Mouse (Mus musculus): ENCODE measurements around the gene Acap1. TPM values are rescaled to one million over a fixed set of nuclear protein-coding genes. Genes with fewer than 3 reads are reported as not detected.

The Acap1 gene
- polyA plus RNA-seq, 1 experiment from 2014 or later = 0.75 TPM

DNA sequence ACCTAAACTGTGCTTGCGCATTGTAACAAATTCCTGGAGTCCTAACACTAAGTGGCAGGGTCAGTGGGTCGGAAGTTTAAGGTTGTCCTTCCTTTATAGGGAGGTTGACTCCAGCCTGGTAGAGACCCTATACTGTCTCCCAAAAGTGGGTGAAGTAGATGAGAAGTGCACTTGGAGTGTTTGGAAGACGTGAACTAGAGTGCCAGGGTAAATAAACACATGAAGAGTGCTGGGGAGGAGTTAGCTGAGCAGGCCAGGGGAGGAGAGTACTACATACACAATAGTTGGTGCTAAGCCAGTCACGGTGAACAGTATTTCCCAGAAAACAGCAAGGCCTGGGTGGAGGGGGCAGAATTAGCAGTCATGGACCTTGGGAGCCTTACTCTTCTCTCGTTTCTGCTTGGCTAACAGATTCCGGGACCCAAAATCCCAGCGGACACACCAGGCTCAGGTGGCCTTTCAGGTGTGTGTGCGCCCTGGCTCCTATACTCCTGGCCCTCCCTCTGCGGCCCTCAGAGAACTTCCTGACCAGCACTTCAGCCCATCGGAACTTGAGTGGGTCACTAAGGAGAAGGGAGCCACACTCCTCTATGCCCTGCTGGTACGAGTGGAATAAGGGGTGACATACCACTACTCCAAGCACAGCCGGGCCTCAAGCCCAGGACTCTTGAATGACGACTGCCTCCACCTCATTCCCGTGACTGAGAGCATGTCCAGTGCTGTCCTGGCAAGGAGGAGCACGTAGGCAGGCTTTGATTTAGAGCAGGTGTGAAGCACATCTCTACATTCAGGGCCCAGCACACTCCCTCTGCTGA is 17.6 kb upstream of the Acap1 start:
- H3K9me3 ChIP-seq (ENCODE audit: control insufficient read depth, low read length) = no peaks in the 10 kb centered on the region
- 79% methylated on average over 15 of the region's 15 CpGs for WGBS
- DNase-seq (ENCODE audit: low spot score) (no peak), ATAC-seq (replicated peaks; ENCODE audit: low FRiP score) (0 out of 2 replicates have a peak, but pooled peaks have one; percentile 11)
- no peaks in the 10 kb centered on the region for H3K27me3 ChIP-seq (ENCODE audit: control insufficient read depth, insufficient read depth, low read length)
- H3K9ac ChIP-seq (ENCODE audit: low read length) = peak overlapping the region; percentile 89
- peak overlapping the region; percentile 99 for H3K4me2 ChIP-seq (ENCODE audit: low read depth, low read length, severe bottlenecking)
- peaks cover 18% of the 10 kb centered on the region for H3K4me1 ChIP-seq (replicated peaks; ENCODE audit: control insufficient read depth, insufficient read depth, low read length)
- no peak overlapping the region for H3K27ac ChIP-seq (ENCODE audit: low read depth, low read length)
- peak overlapping the region; percentile 91 for H3K4me3 ChIP-seq (ENCODE audit: low read depth, low read length)
- peaks cover 42% of the 10 kb centered on the region for H3K36me3 ChIP-seq (ENCODE audit: control insufficient read depth, insufficient read depth, low read length)

- H3K36me3 ChIP-seq (ENCODE audit: control insufficient read depth, insufficient read depth, low read length) = peaks cover 42% of the 10 kb centered on the region
- H3K4me3 ChIP-seq (ENCODE audit: low read depth, low read length) = no peak overlapping the region
- no peak overlapping the region for H3K9ac ChIP-seq (ENCODE audit: low read length)
- no peak for DNase-seq (ENCODE audit: low spot score)
- no peaks in the 10 kb centered on the region for H3K27me3 ChIP-seq (ENCODE audit: control insufficient read depth, insufficient read depth, low read length)
- 86% methylated on average over 6 of the region's 6 CpGs for WGBS
- no peak for ATAC-seq (replicated peaks; ENCODE audit: low FRiP score)
- H3K4me2 ChIP-seq (ENCODE audit: low read depth, low read length, severe bottlenecking) = no peak overlapping the region
- H3K9me3 ChIP-seq (ENCODE audit: control insufficient read depth, low read length) = no peaks in the 10 kb centered on the region
- H3K27ac ChIP-seq (ENCODE audit: low read depth, low read length) = no peak overlapping the region
- peaks cover 18% of the 10 kb centered on the region for H3K4me1 ChIP-seq (replicated peaks; ENCODE audit: control insufficient read depth, insufficient read depth, low read length)
Measured at GRCm38 (mm10) chr11:69911701-69912100, 16.4 kb upstream of the Acap1 start.

DNA sequence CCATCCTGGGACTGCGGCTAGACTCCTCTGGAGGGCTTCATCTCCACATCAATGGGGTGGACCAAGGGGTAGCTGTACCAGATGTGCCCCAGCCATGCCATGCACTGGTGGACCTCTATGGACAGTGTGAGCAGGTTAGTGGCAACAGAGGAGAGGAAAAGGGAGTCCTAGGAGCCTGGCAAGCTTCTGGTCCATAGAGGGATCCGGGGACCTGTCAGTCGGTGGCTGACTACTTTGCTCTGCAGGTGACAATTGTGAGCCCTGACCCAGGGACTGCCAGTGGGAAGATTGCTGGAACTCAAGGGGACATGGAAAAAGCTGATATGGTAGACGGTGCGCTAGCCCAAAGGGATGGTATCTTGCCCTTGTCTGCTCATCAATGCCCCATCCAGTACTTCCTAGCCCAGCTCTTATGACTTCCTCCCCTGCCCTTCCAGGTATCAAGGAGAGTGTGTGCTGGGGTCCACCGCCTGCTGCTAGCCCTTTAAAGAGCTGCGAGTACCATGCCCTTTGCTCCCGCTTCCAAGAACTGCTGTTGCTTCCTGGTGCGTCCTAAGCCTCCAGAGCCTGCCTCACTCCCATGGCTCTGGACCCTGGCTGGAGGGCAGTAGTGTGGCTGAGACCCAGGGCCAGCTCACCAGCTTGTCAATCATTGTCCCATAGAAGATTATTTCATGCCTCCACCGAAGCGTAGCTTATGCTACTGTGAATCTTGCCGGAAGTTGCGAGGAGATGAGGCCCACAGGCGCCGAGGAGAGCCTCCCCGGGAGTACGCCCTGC is 15.6 kb upstream of the Acap1 start:
- no peak overlapping the region for H3K27ac ChIP-seq (ENCODE audit: low read depth, low read length)
- 91% methylated on average over 17 of the region's 17 CpGs for WGBS
- H3K27me3 ChIP-seq (ENCODE audit: control insufficient read depth, insufficient read depth, low read length) = no peaks in the 10 kb centered on the region
- H3K4me2 ChIP-seq (ENCODE audit: low read depth, low read length, severe bottlenecking) = no peak overlapping the region
- ATAC-seq (replicated peaks; ENCODE audit: low FRiP score) (no peak), DNase-seq (ENCODE audit: low spot score) (no peak)
- H3K9ac ChIP-seq (ENCODE audit: low read length) = no peak overlapping the region
- peaks cover 42% of the 10 kb centered on the region for H3K36me3 ChIP-seq (ENCODE audit: control insufficient read depth, insufficient read depth, low read length)
- peaks cover 15% of the 10 kb centered on the region for H3K4me1 ChIP-seq (replicated peaks; ENCODE audit: control insufficient read depth, insufficient read depth, low read length)
- no peak overlapping the region; the same call in 1 of the 2 replicates for H3K4me3 ChIP-seq (ENCODE audit: low read depth, low read length)
- H3K9me3 ChIP-seq (ENCODE audit: control insufficient read depth, low read length) = no peaks in the 10 kb centered on the region

- no peak overlapping the region for H3K9ac ChIP-seq (ENCODE audit: low read length)
Measured at GRCm38 (mm10) chr11:69910177-69910576, 14.8 kb upstream of the Acap1 start.

DNA sequence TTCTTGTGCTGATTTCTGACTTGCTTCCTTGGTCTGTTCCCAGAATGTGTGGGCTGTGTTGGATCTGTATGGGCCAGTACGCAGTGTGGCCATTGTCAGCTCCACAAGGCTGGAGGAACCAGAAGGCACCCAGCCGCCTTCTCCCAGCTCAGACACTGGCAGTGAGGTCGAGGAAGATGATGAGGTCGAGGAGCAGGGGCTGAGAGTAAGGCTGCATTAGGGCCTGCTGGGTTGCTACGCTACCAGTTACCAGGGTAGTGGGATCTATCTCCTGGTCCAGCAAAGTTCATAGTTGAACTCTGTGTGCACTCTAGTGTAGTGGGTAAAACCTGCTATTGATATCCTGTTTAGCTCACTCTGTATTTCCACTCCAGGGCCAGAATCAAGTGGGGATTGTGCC is 13.8 kb upstream of the Acap1 start:
- WGBS = 92% methylated on average over 5 of the region's 5 CpGs
- DNase-seq (ENCODE audit: low spot score) (no peak), ATAC-seq (replicated peaks; ENCODE audit: low FRiP score) (no peak)
- Histone ChIP-seq H3K4me1 (replicated peaks; ENCODE audit: control insufficient read depth, insufficient read depth, low read length) (peaks cover 3% of the 10 kb centered on the region; the same call in 1 of the 2 replicates), H3K9me3 (ENCODE audit: control insufficient read depth, low read length) (no peaks in the 10 kb centered on the region), H3K36me3 (ENCODE audit: control insufficient read depth, insufficient read depth, low read length) (peaks cover 42% of the 10 kb centered on the region), H3K9ac (ENCODE audit: low read length) (no peak overlapping the region), H3K4me3 (ENCODE audit: low read depth, low read length) (no peak overlapping the region), H3K4me2 (ENCODE audit: low read depth, low read length, severe bottlenecking) (no peak overlapping the region), H3K27ac (ENCODE audit: low read depth, low read length) (no peak overlapping the region), H3K27me3 (ENCODE audit: control insufficient read depth, insufficient read depth, low read length) (no peaks in the 10 kb centered on the region)

More at GRCm38 (mm10) chr11:69910177-69910576, 14.8 kb upstream of the Acap1 start:
- Histone ChIP-seq H3K27ac (ENCODE audit: low read depth, low read length) (no peak overlapping the region), H3K4me1 (replicated peaks; ENCODE audit: control insufficient read depth, insufficient read depth, low read length) (peaks cover 11% of the 10 kb centered on the region), H3K9me3 (ENCODE audit: control insufficient read depth, low read length) (no peaks in the 10 kb centered on the region), H3K36me3 (ENCODE audit: control insufficient read depth, insufficient read depth, low read length) (peaks cover 42% of the 10 kb centered on the region), H3K27me3 (ENCODE audit: control insufficient read depth, insufficient read depth, low read length) (no peaks in the 10 kb centered on the region), H3K4me3 (ENCODE audit: low read depth, low read length) (no peak overlapping the region), H3K4me2 (ENCODE audit: low read depth, low read length, severe bottlenecking) (no peak overlapping the region)
- DNase-seq (ENCODE audit: low spot score) (no peak), ATAC-seq (replicated peaks; ENCODE audit: low FRiP score) (no peak)
- WGBS = 95% methylated on average over 8 of the region's 8 CpGs

GRCm38 (mm10) chr11:69908645-69909044 is 13.3 kb upstream of the Acap1 start:
- WGBS = 97% methylated on average over 11 of the region's 11 CpGs
- peaks cover 42% of the 10 kb centered on the region for H3K36me3 ChIP-seq (ENCODE audit: control insufficient read depth, insufficient read depth, low read length)
- H3K27ac ChIP-seq (ENCODE audit: low read depth, low read length) = no peak overlapping the region
- no peaks in the 10 kb centered on the region for H3K9me3 ChIP-seq (ENCODE audit: control insufficient read depth, low read length)
- ATAC-seq (replicated peaks; ENCODE audit: low FRiP score) (no peak), DNase-seq (ENCODE audit: low spot score) (no peak)
- H3K9ac ChIP-seq (ENCODE audit: low read length) = no peak overlapping the region
- H3K4me2 ChIP-seq (ENCODE audit: low read depth, low read length, severe bottlenecking) = no peak overlapping the region
- H3K4me1 ChIP-seq (replicated peaks; ENCODE audit: control insufficient read depth, insufficient read depth, low read length) = peaks cover 3% of the 10 kb centered on the region; the same call in 1 of the 2 replicates
- no peaks in the 10 kb centered on the region for H3K27me3 ChIP-seq (ENCODE audit: control insufficient read depth, insufficient read depth, low read length)
- H3K4me3 ChIP-seq (ENCODE audit: low read depth, low read length) = no peak overlapping the region

- peaks cover 27% of the 10 kb centered on the region; the same call in 1 of the 2 replicates for H3K36me3 ChIP-seq (ENCODE audit: control insufficient read depth, insufficient read depth, low read length)
Measured at GRCm38 (mm10) chr11:69904311-69904710, 9.0 kb upstream of the Acap1 start.

GRCm38 (mm10) chr11:69902972-69903371 is 7.6 kb upstream of the Acap1 start:
- Histone ChIP-seq H3K9ac (ENCODE audit: low read length) (no peak overlapping the region), H3K4me2 (ENCODE audit: low read depth, low read length, severe bottlenecking) (peak overlapping the region; percentile 93), H3K27ac (ENCODE audit: low read depth, low read length) (no peak overlapping the region), H3K36me3 (ENCODE audit: control insufficient read depth, insufficient read depth, low read length) (peaks cover 15% of the 10 kb centered on the region; the same call in 1 of the 2 replicates), H3K27me3 (ENCODE audit: control insufficient read depth, insufficient read depth, low read length) (no peaks in the 10 kb centered on the region), H3K4me3 (ENCODE audit: low read depth, low read length) (peak overlapping the region; percentile 96), H3K9me3 (ENCODE audit: control insufficient read depth, low read length) (no peaks in the 10 kb centered on the region), H3K4me1 (replicated peaks; ENCODE audit: control insufficient read depth, insufficient read depth, low read length) (peaks cover 3% of the 10 kb centered on the region; the same call in 1 of the 2 replicates)
- no peak for DNase-seq (ENCODE audit: low spot score)
- no peak for ATAC-seq (replicated peaks; ENCODE audit: low FRiP score)
- 89% methylated on average over 13 of the region's 13 CpGs for WGBS

More at GRCm38 (mm10) chr11:69904311-69904710, 9.0 kb upstream of the Acap1 start:
- H3K9me3 ChIP-seq (ENCODE audit: control insufficient read depth, low read length) = no peaks in the 10 kb centered on the region
- DNase-seq (ENCODE audit: low spot score) = no peak
- no peak overlapping the region for H3K4me3 ChIP-seq (ENCODE audit: low read depth, low read length)
- H3K9ac ChIP-seq (ENCODE audit: low read length) = no peak overlapping the region
- peaks cover 3% of the 10 kb centered on the region; the same call in 1 of the 2 replicates for H3K4me1 ChIP-seq (replicated peaks; ENCODE audit: control insufficient read depth, insufficient read depth, low read length)
- no peak overlapping the region for H3K27ac ChIP-seq (ENCODE audit: low read depth, low read length)
- 94% methylated on average over 9 of the region's 9 CpGs for WGBS
- no peak overlapping the region for H3K4me2 ChIP-seq (ENCODE audit: low read depth, low read length, severe bottlenecking)
- no peak for ATAC-seq (replicated peaks; ENCODE audit: low FRiP score)
- H3K27me3 ChIP-seq (ENCODE audit: control insufficient read depth, insufficient read depth, low read length) = no peaks in the 10 kb centered on the region
